Mouse (Mus musculus) adrenal gland, postnatal 10 days (tissue): ENCODE data around the gene Bank1. TPM values are rescaled to one million over a fixed set of nuclear protein-coding genes. Genes with fewer than 3 reads are reported as not detected.
"Not testable (repeated sequence)": the region's sequence is repeated elsewhere in the genome, so short reads cannot be mapped to it uniquely, and the experiment has no call there.

Experiments used
- DNase-seq: peaks from one replicate; pipeline ENCODE4 v3.0.0; 2021; ENCODE audit warnings: mixed read lengths
- long read RNA-seq, 2 experiments: library from polyadenylated mRNA; stranded (forward); transcript quantifications; one replicate each; pipeline ENCODE4 v2.0.0; 2021
- total RNA-seq, 2 experiments: library from RNA; stranded (reverse); gene quantifications; 2 replicates each; pipeline ENCODE4 v1.2.3; 2021

Bank1 gene
- 1 to 10 TPM; 2.1 to 2.8 TPM for total RNA-seq
- long read RNA-seq, experiment 1, partial matches to known transcripts, result 0 of 3 reads
- long read RNA-seq, experiment 1, other reads (novel, unspliced or antisense), result 3 of 3 reads
- long read RNA-seq, experiment 2, result 0 reads

GRCm38 (mm10) chr3:136325783-136326182 lies at the start of gene Bank1:
TSS of gene Bank1 (minus strand) at chr3:136326066.
- DNase-seq, result peak; percentile 16

GRCm38 (mm10) chr3:136369916-136370315 lies 44.0 kb upstream of the Bank1 start:
- no peak for DNase-seq

- no peak for DNase-seq
Observed at GRCm38 (mm10) chr3:136369466-136369865, 43.6 kb upstream of the Bank1 start.

GRCm38 (mm10) chr3:136368505-136368999 lies 42.7 kb upstream of the Bank1 start:
- no peak for DNase-seq

DNA sequence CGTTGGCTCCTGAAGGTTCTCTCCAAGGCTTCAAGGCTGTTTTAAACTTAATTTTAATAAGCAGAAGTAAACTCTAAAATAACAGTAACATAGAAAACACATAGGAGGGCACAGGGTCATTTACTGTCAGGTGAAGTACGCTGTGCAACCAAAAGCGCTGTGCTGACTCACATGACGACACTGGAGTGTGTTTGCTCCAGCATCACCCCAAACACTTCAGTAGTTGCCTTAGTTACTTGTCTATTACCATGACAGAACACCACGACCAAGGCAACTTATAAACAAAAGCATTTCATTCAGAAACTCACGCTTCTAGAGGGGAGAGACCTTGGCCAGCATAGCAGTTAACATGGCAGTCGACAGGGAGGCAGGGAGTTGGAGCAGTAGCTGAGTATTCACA lies 23.8 kb upstream of the Bank1 start:
- no peak for DNase-seq

DNA sequence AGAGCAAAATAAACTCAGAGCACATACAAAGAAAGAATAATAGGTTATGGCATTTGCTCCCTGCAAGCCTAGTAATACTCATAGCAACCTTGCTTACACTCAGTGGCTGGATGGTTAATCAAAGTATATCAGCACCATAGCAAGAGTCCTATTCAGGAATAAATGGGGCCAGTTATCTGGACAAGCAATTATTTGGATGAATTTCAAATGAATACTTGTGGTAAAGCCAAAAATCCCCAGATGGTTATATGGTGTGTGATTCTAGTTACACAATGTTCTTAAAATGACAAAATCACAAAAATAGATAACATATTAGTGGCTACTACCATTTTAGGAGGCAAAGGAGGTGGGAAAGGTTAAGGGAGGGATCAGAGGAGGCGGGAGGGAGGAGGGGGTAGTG lies 22.7 kb upstream of the Bank1 start:
- DNase-seq, result no peak

DNA sequence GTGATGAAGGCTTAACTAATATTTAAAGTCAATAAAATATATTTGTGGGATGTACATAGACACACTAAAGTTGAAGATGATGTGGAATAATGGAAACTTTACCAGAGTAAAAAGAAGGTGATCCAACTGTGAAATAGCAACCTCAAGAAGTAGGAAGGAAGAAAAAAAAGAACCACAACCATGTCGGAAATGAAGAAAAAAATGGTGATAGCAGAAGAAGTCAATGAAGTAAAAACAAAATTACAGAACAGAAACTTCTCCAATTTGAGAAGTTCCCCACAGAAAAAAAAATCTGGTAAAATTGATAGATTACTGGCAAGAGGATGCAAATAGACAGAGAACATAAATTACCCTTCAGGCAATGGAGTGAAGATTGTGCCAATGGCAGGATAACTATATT lies 21.4 kb upstream of the Bank1 start:
- no peak for DNase-seq

DNA sequence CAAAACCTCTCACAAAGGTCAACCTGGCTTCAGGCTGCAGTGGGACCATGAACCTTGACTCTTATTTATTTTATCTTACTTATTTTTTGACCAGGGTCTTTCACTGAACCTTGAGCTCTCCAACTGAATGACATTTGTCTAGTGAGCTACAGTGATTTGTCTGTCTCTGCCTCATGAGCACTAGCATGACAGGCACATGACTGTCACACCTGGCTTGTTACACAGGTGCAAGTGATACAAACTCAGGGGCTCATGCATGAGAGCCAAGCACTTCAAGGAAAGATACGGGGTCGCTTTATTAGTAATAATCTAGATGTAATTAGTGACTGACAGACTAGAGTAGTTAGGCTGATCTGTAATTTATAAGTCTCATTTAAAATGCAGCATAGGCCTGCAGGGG lies 16.0 kb upstream of the Bank1 start:
- DNase-seq, result no peak

DNA sequence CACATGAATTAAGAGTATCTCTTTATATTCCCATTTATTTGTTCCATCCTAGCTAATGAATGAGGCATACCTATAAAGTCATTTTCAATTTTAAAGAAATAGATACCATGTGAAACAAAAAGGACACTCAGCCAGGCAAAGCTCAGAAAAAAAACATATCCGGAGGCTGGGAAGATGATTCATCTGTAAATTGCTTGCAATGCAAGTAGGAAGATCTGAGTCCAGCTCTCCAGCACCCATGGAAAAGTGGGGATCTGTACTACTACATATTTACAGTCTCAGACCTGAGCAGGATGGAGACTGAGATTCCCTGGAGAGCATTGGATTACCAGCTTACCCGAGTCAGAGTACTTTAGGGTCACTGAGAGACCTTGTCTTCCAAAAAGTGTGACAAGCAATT lies 14.0 kb upstream of the Bank1 start:
- no peak for DNase-seq

DNA sequence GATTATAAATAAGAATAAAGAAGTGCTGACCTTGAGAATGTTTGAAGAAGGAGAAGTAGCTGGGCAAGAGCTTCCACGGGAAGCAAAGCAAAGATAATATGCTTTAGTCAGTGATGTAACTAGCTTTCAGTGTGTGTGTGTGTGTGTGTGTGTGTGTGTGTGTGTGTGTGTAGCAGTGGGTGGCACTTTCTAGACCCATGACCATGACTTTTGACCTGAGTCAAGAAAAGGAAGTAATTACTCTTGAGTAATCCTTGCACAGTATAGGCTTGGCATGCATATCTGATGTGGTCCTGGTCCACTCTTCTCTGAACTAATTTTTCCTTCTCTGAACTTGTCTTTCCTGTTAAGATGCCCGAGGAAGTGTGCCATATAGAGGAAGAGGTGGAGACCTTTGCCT lies 5.3 kb upstream of the Bank1 start:
- DNase-seq, result no peak

DNA sequence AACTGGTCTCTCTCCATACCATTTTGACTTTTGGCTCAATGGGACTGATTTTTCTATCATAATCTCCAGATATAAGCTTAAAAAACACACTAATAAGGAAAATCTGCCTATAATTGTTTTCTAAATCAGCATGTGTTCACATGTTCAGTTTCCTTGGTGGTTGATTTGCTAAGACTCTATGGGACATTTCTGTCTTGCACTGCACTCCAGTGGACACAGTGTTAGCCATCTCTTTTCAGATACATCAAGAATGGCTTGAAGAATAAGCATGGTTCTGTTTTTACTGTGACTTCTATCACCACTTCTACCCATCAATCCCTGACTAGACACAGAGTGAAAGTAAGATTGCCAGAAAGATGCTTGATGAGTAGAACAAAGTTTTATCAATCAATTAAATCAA lies 4.2 kb upstream of the Bank1 start:
- DNase-seq, result no peak

GRCm38 (mm10) chr3:136329133-136329532 lies 3.3 kb upstream of the Bank1 start:
- no peak for DNase-seq

- DNase-seq, result not testable (repeated sequence)
Observed at GRCm38 (mm10) chr3:136324716-136325115, 1.1 kb downstream of the Bank1 start.

GRCm38 (mm10) chr3:136321936-136322335 lies 3.9 kb downstream of the Bank1 start:
- DNase-seq, result no peak

DNA sequence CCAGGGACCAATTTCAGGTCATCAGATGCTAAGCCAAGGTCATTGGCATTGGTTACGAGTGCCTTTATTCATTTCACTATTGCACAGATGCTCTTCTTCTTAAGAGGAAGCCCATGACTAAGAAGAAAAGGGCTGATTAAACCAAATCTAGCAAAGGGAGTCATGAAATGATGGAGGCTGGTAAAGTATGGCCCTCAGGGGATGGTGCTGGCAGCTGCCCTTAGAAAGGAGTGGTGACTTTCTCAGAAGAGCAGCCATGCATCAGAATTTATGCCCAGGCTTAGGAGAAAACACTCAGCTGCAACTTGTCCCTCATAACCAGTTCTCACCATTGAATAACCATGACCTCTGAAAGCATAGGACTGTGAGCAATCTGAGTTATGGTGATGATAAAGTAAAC lies 17.4 kb downstream of the Bank1 start:
- DNase-seq, result no peak

DNA sequence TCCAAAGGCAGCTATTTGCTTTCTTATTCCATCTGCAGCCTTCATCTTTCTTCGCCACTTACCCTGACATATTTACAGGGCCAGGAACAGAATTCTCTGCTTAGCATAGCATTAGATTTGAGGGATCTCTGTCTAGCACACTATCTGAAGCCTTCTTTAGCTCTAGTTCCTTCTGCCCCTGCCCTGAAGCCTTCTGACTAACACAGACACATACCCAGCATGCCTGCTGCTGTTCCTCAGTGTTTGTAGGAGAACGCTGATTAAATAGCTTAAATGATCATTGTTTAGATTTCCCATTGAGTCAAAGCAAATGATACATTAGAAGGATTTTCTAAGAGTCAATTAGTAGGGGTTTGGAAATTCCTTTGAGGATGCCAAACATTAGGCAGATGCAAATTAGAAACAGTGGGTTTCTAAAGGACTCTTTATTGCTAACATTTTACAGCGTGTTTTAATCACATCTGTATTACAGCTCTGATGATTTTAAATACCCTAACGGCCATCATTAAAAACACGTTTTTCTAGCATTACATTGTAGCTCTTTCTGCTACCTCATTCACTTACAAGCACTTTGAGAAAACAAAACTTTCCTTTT lies 19.2 kb downstream of the Bank1 start:
- no peak for DNase-seq

DNA sequence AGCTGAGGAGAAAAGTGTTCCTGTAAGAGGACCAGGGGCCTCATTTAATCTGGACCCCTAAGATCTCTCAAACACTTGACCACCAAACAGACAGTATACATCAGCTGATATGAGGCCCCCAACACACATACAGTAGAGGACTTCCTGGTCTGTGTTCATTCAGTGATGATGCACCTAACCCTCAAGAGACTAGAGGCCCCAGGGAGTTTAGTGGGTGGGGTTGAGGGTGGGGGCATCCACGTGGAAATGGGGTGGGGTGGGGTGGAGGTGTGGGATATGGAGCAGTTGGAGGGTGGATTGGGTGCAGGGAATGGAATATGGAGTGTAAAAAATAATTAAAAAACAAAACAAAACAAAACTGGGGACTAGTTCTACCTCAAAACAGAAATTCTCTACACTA lies 23.3 kb downstream of the Bank1 start:
- no peak for DNase-seq

DNA sequence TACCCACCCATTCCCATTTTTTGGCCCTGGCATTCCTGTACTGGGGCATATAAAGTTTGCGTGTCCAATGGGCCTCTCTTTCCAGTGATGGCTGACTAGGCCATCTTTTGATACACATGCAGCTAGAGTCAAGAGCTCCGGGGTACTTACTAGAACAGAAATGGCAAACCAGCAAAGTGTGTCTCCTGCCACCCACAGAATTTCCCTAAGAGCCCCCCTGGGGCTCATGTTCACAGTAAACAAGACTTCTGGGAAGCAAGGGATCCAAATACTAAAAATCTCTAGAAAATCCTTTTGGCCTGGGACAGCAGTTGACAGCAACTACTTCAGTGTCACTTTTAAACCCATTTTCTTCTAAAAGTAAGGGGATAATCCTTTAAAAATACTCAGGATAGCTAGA lies 25.1 kb downstream of the Bank1 start:
- DNase-seq, result not testable (repeated sequence)

DNA sequence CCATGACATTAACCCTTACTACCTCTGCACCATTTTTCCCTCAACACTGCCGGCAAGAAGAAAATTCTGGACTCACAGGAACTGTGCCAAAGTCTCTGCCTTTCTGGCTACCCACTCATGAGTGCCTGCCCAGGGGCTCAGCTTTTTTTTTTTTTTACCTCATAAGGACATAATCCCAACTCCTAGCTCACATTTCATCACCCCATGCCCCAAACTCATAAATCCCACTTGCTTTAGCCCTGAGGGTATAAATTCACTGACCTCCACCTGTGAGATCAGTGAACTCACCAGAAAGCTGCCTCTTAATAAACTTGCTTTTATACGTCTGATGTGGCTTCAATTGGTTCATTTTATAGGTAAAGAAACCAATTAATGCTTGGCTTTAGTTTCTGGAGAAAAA lies 28.5 kb downstream of the Bank1 start:
- DNase-seq, result no peak

DNA sequence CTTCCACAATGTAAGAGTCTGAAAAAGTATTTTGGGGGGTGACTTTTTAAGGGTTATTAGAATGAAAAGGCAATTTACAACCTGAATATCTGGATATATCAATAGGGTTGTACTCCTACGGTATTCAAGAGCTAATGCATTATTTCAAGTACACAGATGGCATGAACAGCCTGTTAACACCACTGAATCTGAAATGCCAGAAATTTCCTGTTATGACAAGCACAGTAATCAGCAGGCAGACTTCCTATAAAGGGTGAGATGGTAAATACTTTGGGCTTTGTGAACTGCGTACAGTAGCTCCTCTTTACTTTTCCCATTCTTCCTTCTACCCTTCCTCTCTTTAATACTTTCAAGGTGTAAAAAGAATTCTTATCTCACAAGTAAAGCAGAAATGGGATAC lies 30.6 kb downstream of the Bank1 start:
- no peak for DNase-seq

GRCm38 (mm10) chr3:136287883-136288282 lies 38.0 kb downstream of the Bank1 start:
- DNase-seq, result no peak

GRCm38 (mm10) chr3:136264969-136265595 lies 60.8 kb downstream of the Bank1 start:
- no peak for DNase-seq

GRCm38 (mm10) chr3:136257761-136258160 lies 68.1 kb downstream of the Bank1 start:
- DNase-seq, result no peak

DNA sequence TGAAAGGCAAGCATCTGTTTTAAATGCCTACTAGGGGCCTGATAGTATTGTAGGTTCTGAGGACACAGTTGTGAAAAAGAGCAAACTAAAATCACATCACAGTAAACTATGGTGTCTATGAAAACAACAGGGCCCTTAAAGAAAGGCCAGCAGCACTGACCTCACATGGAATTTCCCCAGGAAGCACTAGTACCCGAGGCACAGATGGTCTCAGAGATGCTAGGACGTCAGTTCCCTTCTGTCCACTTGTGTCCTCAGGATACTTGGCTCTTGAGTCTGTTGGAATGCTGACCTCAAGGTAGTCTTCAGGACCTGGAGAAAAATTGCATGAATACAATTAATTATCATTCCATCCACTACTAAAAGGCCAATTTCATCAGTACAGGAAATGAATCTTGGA lies 71.2 kb downstream of the Bank1 start:
- DNase-seq, result no peak
